Mouse (Mus musculus) myocyte (in vitro differentiated cells): ENCODE measurements around the gene Eif4g3. TPM values are rescaled to one million over a fixed set of nuclear protein-coding genes. Genes with fewer than 3 reads are reported as not detected.

Experiments
- H3K27me3 ChIP-seq: one replicate; pipeline ENCODE4 v1.6.1; 2011; ENCODE audit not compliant: control insufficient read depth, insufficient read depth, insufficient read length
- H3K36me3 ChIP-seq: one replicate; pipeline ENCODE4 v1.6.1; 2011; ENCODE audit not compliant: control insufficient read depth, insufficient read depth
- H3K4me2 ChIP-seq: one replicate; pipeline ENCODE4 v1.6.1; 2011; ENCODE audit warnings: low read depth, control low read depth
- H3K4me3 ChIP-seq: one replicate; pipeline ENCODE4 v1.5.1; 2011; ENCODE audit warnings: mild to moderate bottlenecking, control low read depth, moderate library complexity
- H3K79me2 ChIP-seq: one replicate; pipeline ENCODE4 v1.6.1; 2011; ENCODE audit not compliant: control insufficient read depth, insufficient read depth
- H3ac ChIP-seq: one replicate; pipeline ENCODE4 v1.6.1; 2011; ENCODE audit not compliant: control insufficient read depth, insufficient read length
- CEBPB ChIP-seq: IDR thresholded peaks from 2 replicates; pipeline ENCODE4 v1.6.1; 2011; ENCODE audit warnings: mild to moderate bottlenecking, moderate library complexity; ENCODE audit not compliant: poor library complexity, insufficient read depth, severe bottlenecking
- E2F4 ChIP-seq: IDR thresholded peaks from one replicate; pipeline ENCODE4 v1.6.1; 2011; ENCODE audit warnings: mild to moderate bottlenecking, control low read depth, moderate library complexity; ENCODE audit not compliant: insufficient read depth
- MAX ChIP-seq: IDR thresholded peaks from one replicate; pipeline ENCODE4 v1.6.1; 2011; ENCODE audit warnings: low read depth, mild to moderate bottlenecking, control low read depth
- MYOD1 ChIP-seq, 3 experiments: IDR thresholded peaks; one replicate each; pipeline ENCODE4 v1.6.1; 2011; ENCODE audit warnings: control low read depth in 2 of 3, low read depth in 2 of 3, mild to moderate bottlenecking in 2 of 3, moderate library complexity in 1 of 3; ENCODE audit not compliant: insufficient read length in 2 of 3, control insufficient read depth in 1 of 3
- MYOG ChIP-seq, 3 experiments: IDR thresholded peaks; one replicate each; pipeline ENCODE4 v1.6.1; 2011; ENCODE audit warnings: control low read depth in 2 of 3, low read depth in 2 of 3, mild to moderate bottlenecking in 2 of 3; ENCODE audit not compliant: insufficient read length in 2 of 3, control insufficient read depth in 1 of 3, insufficient read depth in 1 of 3
- POLR2A ChIP-seq: IDR thresholded peaks from one replicate; pipeline ENCODE4 v1.6.1; 2011; ENCODE audit warnings: low read depth, mild to moderate bottlenecking, control low read depth, moderate library complexity; ENCODE audit not compliant: insufficient read length
- POLR2AphosphoS2 ChIP-seq: IDR thresholded peaks from one replicate; pipeline ENCODE4 v1.6.1; 2011; ENCODE audit warnings: low read depth, control low read depth; ENCODE audit not compliant: insufficient read length
- REST ChIP-seq: IDR thresholded peaks from one replicate; pipeline ENCODE4 v1.6.1; 2011; ENCODE audit warnings: mild to moderate bottlenecking, control low read depth, moderate library complexity; ENCODE audit not compliant: insufficient read depth, insufficient read length
- SRF ChIP-seq: IDR thresholded peaks from one replicate; pipeline ENCODE4 v1.6.1; 2011; ENCODE audit warnings: low read depth; ENCODE audit not compliant: control insufficient read depth, insufficient read length
- TCF12 ChIP-seq: IDR thresholded peaks from one replicate; pipeline ENCODE4 v1.6.1; 2011; ENCODE audit warnings: mild to moderate bottlenecking, control low read depth; ENCODE audit not compliant: poor library complexity, insufficient read depth, severe bottlenecking
- TCF3 ChIP-seq: IDR thresholded peaks from one replicate; pipeline ENCODE4 v1.6.1; 2011; ENCODE audit warnings: low read depth, control low read depth; ENCODE audit not compliant: insufficient read length
- USF1 ChIP-seq: IDR thresholded peaks from one replicate; pipeline ENCODE4 v1.6.1; 2011; ENCODE audit warnings: low read depth, mild to moderate bottlenecking, control low read depth, moderate library complexity
- polyA plus RNA-seq: library from polyadenylated mRNA; unstranded; fragments of >200 nt; fragmentation: generic; extraction: Trizol; gene quantifications from one replicate; pipeline ENCODE4 v1.2.1, GENCODE M21; 2012; ENCODE audit warnings: missing spikeins

The Eif4g3 gene
- polyA plus RNA-seq, 1 experiment: 32.9 TPM

- Histone ChIP-seq H3K4me2 (no peak overlapping the region), H3K79me2 (no peaks in the 10 kb centered on the region), H3K36me3 (peaks cover 39% of the 10 kb centered on the region), H3K27me3 (no peaks in the 10 kb centered on the region), H3K4me3 (no peak overlapping the region), H3ac (no peak overlapping the region)
- TF ChIP-seq E2F4: no peak
- TF ChIP-seq CEBPB: no peak
- no peak for TF ChIP-seq MAX
- no peak for TF ChIP-seq REST
- no peak for TF ChIP-seq TCF12
- no peak for TF ChIP-seq TCF3
- TF ChIP-seq USF1: no peak
- no peak for TF ChIP-seq MYOD1 (IDR thresholded peaks at IDR 0.05; ENCODE audit: control insufficient read depth in 1 of 3, insufficient read length in 2 of 3, low read depth in 2 of 3)
- no peak for TF ChIP-seq POLR2A
Observed at GRCm38 (mm10) chr4:138100456-138100855, 107.6 kb downstream of the Eif4g3 start.

- Histone ChIP-seq H3K4me3 (no peak overlapping the region), H3K4me2 (no peak overlapping the region), H3ac (no peak overlapping the region), H3K79me2 (no peaks in the 10 kb centered on the region), H3K27me3 (no peaks in the 10 kb centered on the region), H3K36me3 (peaks cover 39% of the 10 kb centered on the region)
- no peak for TF ChIP-seq MYOG (IDR thresholded peaks at IDR 0.05; ENCODE audit: control insufficient read depth in 1 of 3, insufficient read depth in 1 of 3, insufficient read length in 2 of 3, low read depth in 2 of 3)
- no peak for TF ChIP-seq POLR2A
- TF ChIP-seq MYOD1 (IDR thresholded peaks at IDR 0.05; ENCODE audit: control insufficient read depth in 1 of 3, insufficient read length in 2 of 3, low read depth in 2 of 3): no peak
Observed at GRCm38 (mm10) chr4:138101795-138102194, 109.0 kb downstream of the Eif4g3 start.

GRCm38 (mm10) chr4:138102413-138102812, 109.6 kb downstream of the Eif4g3 start:
- Histone ChIP-seq H3K4me2 (no peak overlapping the region), H3K4me3 (no peak overlapping the region), H3K36me3 (peaks cover 40% of the 10 kb centered on the region), H3ac (no peak overlapping the region), H3K27me3 (no peaks in the 10 kb centered on the region), H3K79me2 (no peaks in the 10 kb centered on the region)
- TF ChIP-seq POLR2A: no peak
- no peak for TF ChIP-seq MAX
- TF ChIP-seq MYOD1 (IDR thresholded peaks at IDR 0.05; ENCODE audit: control insufficient read depth in 1 of 3, insufficient read length in 2 of 3, low read depth in 2 of 3): no peak
- no peak for TF ChIP-seq USF1
- no peak for TF ChIP-seq TCF12
- TF ChIP-seq E2F4: no peak
- no peak for TF ChIP-seq POLR2AphosphoS2
- TF ChIP-seq TCF3: no peak
- no peak for TF ChIP-seq SRF
- TF ChIP-seq CEBPB: no peak
- TF ChIP-seq REST: no peak
- no peak for TF ChIP-seq MYOG (IDR thresholded peaks at IDR 0.05; ENCODE audit: control insufficient read depth in 1 of 3, insufficient read depth in 1 of 3, insufficient read length in 2 of 3, low read depth in 2 of 3)

DNA sequence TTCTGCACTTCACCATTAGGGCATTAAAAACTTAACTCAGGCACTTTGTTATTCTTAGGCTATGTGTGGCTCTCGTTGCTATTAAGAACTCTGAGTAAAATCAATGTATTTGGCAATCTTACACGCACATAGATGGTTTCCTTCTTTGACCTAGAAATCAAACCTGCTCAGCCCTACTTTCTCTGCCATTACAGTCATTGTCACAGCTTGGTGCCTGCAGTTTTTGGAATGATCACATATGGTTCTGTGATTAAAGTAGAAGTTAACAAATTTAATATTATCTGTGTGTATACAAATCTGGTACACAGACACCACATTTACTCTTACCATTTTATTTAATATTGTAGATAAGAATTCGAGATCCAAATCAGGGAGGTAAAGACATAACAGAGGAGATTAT, 112.1 kb downstream of the Eif4g3 start:
- Histone ChIP-seq H3K4me3 (no peak overlapping the region), H3K36me3 (peaks cover 22% of the 10 kb centered on the region)
- TF ChIP-seq MYOD1 (IDR thresholded peaks at IDR 0.05; ENCODE audit: control insufficient read depth in 1 of 3, insufficient read length in 2 of 3, low read depth in 2 of 3): no peak
- TF ChIP-seq MYOG (IDR thresholded peaks at IDR 0.05; ENCODE audit: control insufficient read depth in 1 of 3, insufficient read depth in 1 of 3, insufficient read length in 2 of 3, low read depth in 2 of 3): no peak
- no peak for TF ChIP-seq TCF12
- no peak for TF ChIP-seq MAX
- no peak for TF ChIP-seq USF1
- no peak for TF ChIP-seq SRF
- no peak for TF ChIP-seq POLR2AphosphoS2
- TF ChIP-seq CEBPB: no peak
- TF ChIP-seq TCF3: no peak

DNA sequence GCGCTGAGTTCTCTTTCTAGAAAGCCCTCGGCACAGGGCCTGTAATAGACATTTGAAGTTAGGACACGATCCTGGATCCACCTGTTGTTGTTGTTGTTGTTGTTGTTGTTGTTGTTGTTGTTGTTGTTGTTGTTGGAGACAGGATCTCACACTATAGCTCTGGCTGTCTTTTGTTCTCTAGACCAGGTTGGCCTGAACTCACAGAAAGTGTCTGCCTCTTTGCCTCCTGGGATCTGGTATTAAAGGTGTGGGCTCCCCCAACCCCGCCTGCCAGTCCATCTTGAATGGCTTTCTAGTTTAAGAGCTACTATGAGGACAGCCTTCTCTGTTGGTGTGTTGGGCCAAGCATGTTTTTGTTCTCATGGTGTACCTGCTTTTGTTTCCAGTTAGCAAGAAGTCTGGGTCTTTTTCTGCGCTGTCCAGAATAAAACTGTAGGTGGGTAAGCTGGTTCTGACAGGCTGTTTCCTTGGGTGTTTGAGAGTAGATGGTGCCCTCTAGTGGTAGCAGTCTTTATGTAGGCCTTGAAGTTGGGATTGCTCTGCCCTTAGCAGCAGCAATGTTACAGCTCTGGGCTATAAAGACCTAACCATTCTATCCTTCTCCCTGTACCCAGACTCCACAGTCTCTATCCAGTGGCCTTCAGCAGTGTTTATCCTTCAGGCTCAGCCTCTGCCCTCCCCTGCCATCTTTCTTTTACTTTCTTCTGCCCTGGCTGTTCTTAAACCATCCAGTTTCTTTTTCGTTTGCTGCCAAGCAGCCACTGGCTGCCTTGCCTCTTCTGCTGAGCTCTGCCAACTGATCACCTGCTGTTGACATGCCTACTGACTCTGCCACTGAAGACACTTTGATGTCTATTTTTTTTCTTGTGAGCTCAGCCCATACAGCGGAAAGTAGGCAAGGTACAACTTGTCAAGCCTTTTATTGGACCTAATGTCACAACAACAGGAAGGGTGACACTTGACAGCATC, 114.9 kb downstream of the Eif4g3 start:
- no peak overlapping the region for H3ac ChIP-seq
- no peak overlapping the region for H3K4me2 ChIP-seq
- TF ChIP-seq MYOG (IDR thresholded peaks at IDR 0.05; ENCODE audit: control insufficient read depth in 1 of 3, insufficient read depth in 1 of 3, insufficient read length in 2 of 3, low read depth in 2 of 3) (no peak), REST (no peak), MAX (no peak)
- no peak overlapping the region for H3K4me3 ChIP-seq
- peaks cover 18% of the 10 kb centered on the region for H3K36me3 ChIP-seq
- no peaks in the 10 kb centered on the region for H3K27me3 ChIP-seq
- H3K79me2 ChIP-seq: no peaks in the 10 kb centered on the region

More for the DNA sequence above, 112.1 kb downstream of the Eif4g3 start:
- Histone ChIP-seq H3K79me2 (no peaks in the 10 kb centered on the region), H3ac (no peak overlapping the region), H3K27me3 (no peaks in the 10 kb centered on the region), H3K4me2 (no peak overlapping the region)
